Mouse (Mus musculus) bone marrow macrophage, adult 2 months (primary cell): ENCODE measurements around the gene Fcgr2b. TPM values are rescaled to one million over a fixed set of nuclear protein-coding genes. Genes with fewer than 3 reads are reported as not detected.

Experiments used
- H3K27ac ChIP-seq: 2 replicates; pipeline ENCODE4 v1.5.1; 2012; ENCODE audit warnings: low read depth, low read length; ENCODE audit not compliant: insufficient read depth
- H3K4me1 ChIP-seq: 2 replicates; pipeline ENCODE4 v1.6.1; 2012; ENCODE audit warnings: low read length; ENCODE audit not compliant: control insufficient read depth, insufficient read depth
- H3K4me3 ChIP-seq: 2 replicates; pipeline ENCODE4 v1.5.1; 2012; ENCODE audit warnings: mild to moderate bottlenecking, low read length, moderate library complexity; ENCODE audit not compliant: insufficient read depth
- CTCF ChIP-seq: IDR thresholded peaks from 2 replicates; pipeline ENCODE4 v1.5.1; 2012; ENCODE audit warnings: low read depth, mild to moderate bottlenecking, low read length, moderate library complexity
- POLR2A ChIP-seq: IDR thresholded peaks from 2 replicates; pipeline ENCODE4 v1.6.1; 2012; ENCODE audit warnings: mild to moderate bottlenecking, low read depth, low read length, borderline replicate concordance
- polyA plus RNA-seq: library from polyadenylated mRNA; stranded (reverse); fragments of >200 nt; gene quantifications from 2 replicates; pipeline ENCODE4 v1.2.4, GENCODE M21; 2012; ENCODE audit not compliant: missing spikeins, insufficient read depth, insufficient read length

Fcgr2b gene
- 270 and 276 TPM in 2 replicates for polyA plus RNA-seq

GRCm38 (mm10) chr1:170976447-170976846, at the start of gene Fcgr2b:
TSS of gene Fcgr2b (minus strand) at chr1:170976547.
- peak within 1 kb of the TSS; percentile 70 for H3K27ac ChIP-seq
- peak within 1 kb of the TSS; percentile 65 for H3K4me3 ChIP-seq
- peaks cover 45% of the 10 kb centered on the region for H3K4me1 ChIP-seq
- TF ChIP-seq CTCF (no peak), POLR2A (no peak)

GRCm38 (mm10) chr1:171019311-171019950, 43.1 kb upstream of the Fcgr2b start:
- TF ChIP-seq POLR2A = no peak
- TF ChIP-seq CTCF = no peak
- Histone ChIP-seq H3K4me3 (peak overlapping the region; percentile 40), H3K4me1 (peaks cover 42% of the 10 kb centered on the region), H3K27ac (peak overlapping the region; percentile 89)

GRCm38 (mm10) chr1:171018737-171019136, 42.4 kb upstream of the Fcgr2b start, which contains the start of gene Fcgr4:
TSS of gene Fcgr4 (plus strand) at chr1:171018920.
- Histone ChIP-seq H3K4me3 (peak within 1 kb of the TSS; percentile 40), H3K27ac (peak within 1 kb of the TSS; percentile 89), H3K4me1 (peaks cover 42% of the 10 kb centered on the region)
- no peak for TF ChIP-seq CTCF
- no peak for TF ChIP-seq POLR2A

- TF ChIP-seq POLR2A (no peak), CTCF (no peak)
- Histone ChIP-seq H3K4me1 (peaks cover 42% of the 10 kb centered on the region), H3K4me3 (no peak overlapping the region), H3K27ac (peak overlapping the region; percentile 89)
These were observed 41.3 kb upstream of the Fcgr2b start for GRCm38 (mm10) chr1:171017468-171018158.

GRCm38 (mm10) chr1:171016676-171017356, 40.5 kb upstream of the Fcgr2b start:
- Histone ChIP-seq H3K4me3 (peak overlapping the region; percentile 13; the same call in 1 of the 2 replicates), H3K27ac (peak overlapping the region; percentile 89), H3K4me1 (peaks cover 42% of the 10 kb centered on the region)
- TF ChIP-seq POLR2A = no peak
- no peak for TF ChIP-seq CTCF

- Histone ChIP-seq H3K4me3 (no peak overlapping the region), H3K4me1 (peaks cover 6% of the 10 kb centered on the region), H3K27ac (no peak overlapping the region)
- TF ChIP-seq POLR2A = no peak
- no peak for TF ChIP-seq CTCF
These were observed 35.4 kb upstream of the Fcgr2b start for GRCm38 (mm10) chr1:171011733-171012132.

- H3K4me1 ChIP-seq = peaks cover 19% of the 10 kb centered on the region
- TF ChIP-seq CTCF (peak; percentile 83), POLR2A (no peak)
- H3K4me3 ChIP-seq = peak overlapping the region; percentile 26
- H3K27ac ChIP-seq = peak overlapping the region; percentile 82
These were observed 30.6 kb upstream of the Fcgr2b start for GRCm38 (mm10) chr1:171006905-171007304.

- Histone ChIP-seq H3K27ac (peak overlapping the region; percentile 82), H3K4me1 (peaks cover 19% of the 10 kb centered on the region), H3K4me3 (peak overlapping the region; percentile 26)
- no peak for TF ChIP-seq POLR2A
- TF ChIP-seq CTCF = no peak
These were observed 30.0 kb upstream of the Fcgr2b start for GRCm38 (mm10) chr1:171006335-171006734.

- peaks cover 19% of the 10 kb centered on the region for H3K4me1 ChIP-seq
- TF ChIP-seq CTCF (no peak), POLR2A (no peak)
- H3K4me3 ChIP-seq = no peak overlapping the region
- H3K27ac ChIP-seq = no peak overlapping the region
These were observed 29.2 kb upstream of the Fcgr2b start for GRCm38 (mm10) chr1:171005586-171005985.
